Mouse (Mus musculus) megakaryocyte, embryonic 14.5 days (primary cell): ENCODE measurements at regions not wholly inside any gene's neighbourhood (a gene's known extent, or its start where the extent isn't known, plus 50 kb on each side); places are given as distances from the start of the nearest gene placed in this dataset.

Experiments used
- FLI1 ChIP-seq: IDR thresholded peaks from 2 replicates; pipeline ENCODE4 v1.6.1; 2012; ENCODE audit warnings: low read length, inconsistent platforms, mixed read lengths
- GATA1 ChIP-seq: IDR thresholded peaks from 3 replicates; pipeline ENCODE4 v1.6.1; 2012; ENCODE audit warnings: mixed read lengths, low read length, inconsistent platforms, borderline replicate concordance

GRCm38 (mm10) chr1:142867024-142867700 is 773.3 kb upstream of the B3galt2 start:
- TF ChIP-seq GATA1 (no peak), FLI1 (no peak)
